Mouse (Mus musculus) myocyte (in vitro differentiated cells): ENCODE results near the gene Camk2b. TPM values are rescaled to one million over a fixed set of nuclear protein-coding genes. Genes with fewer than 3 reads are reported as not detected.

Experiments
- H3K27me3 ChIP-seq: one replicate; pipeline ENCODE4 v1.6.1; 2011; ENCODE audit not compliant: control insufficient read depth, insufficient read depth, insufficient read length
- H3K36me3 ChIP-seq: one replicate; pipeline ENCODE4 v1.6.1; 2011; ENCODE audit not compliant: control insufficient read depth, insufficient read depth
- H3K4me2 ChIP-seq: one replicate; pipeline ENCODE4 v1.6.1; 2011; ENCODE audit warnings: low read depth, control low read depth
- H3K4me3 ChIP-seq: one replicate; pipeline ENCODE4 v1.5.1; 2011; ENCODE audit warnings: mild to moderate bottlenecking, control low read depth, moderate library complexity
- H3K79me2 ChIP-seq: one replicate; pipeline ENCODE4 v1.6.1; 2011; ENCODE audit not compliant: control insufficient read depth, insufficient read depth
- H3ac ChIP-seq: one replicate; pipeline ENCODE4 v1.6.1; 2011; ENCODE audit not compliant: control insufficient read depth, insufficient read length
- CEBPB ChIP-seq: IDR thresholded peaks from 2 replicates; pipeline ENCODE4 v1.6.1; 2011; ENCODE audit warnings: mild to moderate bottlenecking, moderate library complexity; ENCODE audit not compliant: poor library complexity, insufficient read depth, severe bottlenecking
- E2F4 ChIP-seq: IDR thresholded peaks from one replicate; pipeline ENCODE4 v1.6.1; 2011; ENCODE audit warnings: mild to moderate bottlenecking, control low read depth, moderate library complexity; ENCODE audit not compliant: insufficient read depth
- MAX ChIP-seq: IDR thresholded peaks from one replicate; pipeline ENCODE4 v1.6.1; 2011; ENCODE audit warnings: low read depth, mild to moderate bottlenecking, control low read depth
- MYOD1 ChIP-seq, 3 experiments: IDR thresholded peaks; one replicate each; pipeline ENCODE4 v1.6.1; 2011; ENCODE audit warnings: control low read depth in 2 of 3, low read depth in 2 of 3, mild to moderate bottlenecking in 2 of 3, moderate library complexity in 1 of 3; ENCODE audit not compliant: insufficient read length in 2 of 3, control insufficient read depth in 1 of 3
- MYOG ChIP-seq, 3 experiments: IDR thresholded peaks; one replicate each; pipeline ENCODE4 v1.6.1; 2011; ENCODE audit warnings: control low read depth in 2 of 3, low read depth in 2 of 3, mild to moderate bottlenecking in 2 of 3; ENCODE audit not compliant: insufficient read length in 2 of 3, control insufficient read depth in 1 of 3, insufficient read depth in 1 of 3
- POLR2A ChIP-seq: IDR thresholded peaks from one replicate; pipeline ENCODE4 v1.6.1; 2011; ENCODE audit warnings: low read depth, mild to moderate bottlenecking, control low read depth, moderate library complexity; ENCODE audit not compliant: insufficient read length
- POLR2AphosphoS2 ChIP-seq: IDR thresholded peaks from one replicate; pipeline ENCODE4 v1.6.1; 2011; ENCODE audit warnings: low read depth, control low read depth; ENCODE audit not compliant: insufficient read length
- REST ChIP-seq: IDR thresholded peaks from one replicate; pipeline ENCODE4 v1.6.1; 2011; ENCODE audit warnings: mild to moderate bottlenecking, control low read depth, moderate library complexity; ENCODE audit not compliant: insufficient read depth, insufficient read length
- SRF ChIP-seq: IDR thresholded peaks from one replicate; pipeline ENCODE4 v1.6.1; 2011; ENCODE audit warnings: low read depth; ENCODE audit not compliant: control insufficient read depth, insufficient read length
- TCF12 ChIP-seq: IDR thresholded peaks from one replicate; pipeline ENCODE4 v1.6.1; 2011; ENCODE audit warnings: mild to moderate bottlenecking, control low read depth; ENCODE audit not compliant: poor library complexity, insufficient read depth, severe bottlenecking
- TCF3 ChIP-seq: IDR thresholded peaks from one replicate; pipeline ENCODE4 v1.6.1; 2011; ENCODE audit warnings: low read depth, control low read depth; ENCODE audit not compliant: insufficient read length
- USF1 ChIP-seq: IDR thresholded peaks from one replicate; pipeline ENCODE4 v1.6.1; 2011; ENCODE audit warnings: low read depth, mild to moderate bottlenecking, control low read depth, moderate library complexity
- polyA plus RNA-seq: library from polyadenylated mRNA; unstranded; fragments of >200 nt; fragmentation: generic; extraction: Trizol; gene quantifications from one replicate; pipeline ENCODE4 v1.2.1, GENCODE M21; 2012; ENCODE audit warnings: missing spikeins

Gene Camk2b
- polyA plus RNA-seq, 1 experiment = 1.5 TPM

- Histone ChIP-seq H3K27me3 (no peaks in the 10 kb centered on the region), H3K4me2 (peak within 1 kb of the TSS; percentile 99), H3K4me3 (peak within 1 kb of the TSS; percentile 84), H3K79me2 (peaks cover 37% of the 10 kb centered on the region), H3ac (peak within 1 kb of the TSS; percentile 85), H3K36me3 (peaks cover 3% of the 10 kb centered on the region)
- peak; percentile 98 for TF ChIP-seq POLR2A
- no peak for TF ChIP-seq MYOD1 (IDR thresholded peaks at IDR 0.05; ENCODE audit: control insufficient read depth in 1 of 3, insufficient read length in 2 of 3, low read depth in 2 of 3)
- TF ChIP-seq REST = no peak
- TF ChIP-seq MAX = no peak
- TF ChIP-seq TCF12 = no peak
- TF ChIP-seq MYOG (IDR thresholded peaks at IDR 0.05; ENCODE audit: control insufficient read depth in 1 of 3, insufficient read depth in 1 of 3, insufficient read length in 2 of 3, low read depth in 2 of 3) = no peak
- TF ChIP-seq POLR2AphosphoS2 = peak; percentile 93
- no peak for TF ChIP-seq SRF
- TF ChIP-seq USF1 = no peak
- no peak for TF ChIP-seq E2F4
- TF ChIP-seq CEBPB = no peak
Observed at GRCm38 (mm10) chr11:5955546-5956276, 110.5 kb downstream of the Camk2b start, which contains the start of gene Ykt6. Ykt6 (plus strand) TSS chr11:5955693.

- peaks cover 1% of the 10 kb centered on the region for H3K27me3 ChIP-seq
- TF ChIP-seq MYOG (IDR thresholded peaks at IDR 0.05; ENCODE audit: control insufficient read depth in 1 of 3, insufficient read depth in 1 of 3, insufficient read length in 2 of 3, low read depth in 2 of 3) (no peak), E2F4 (no peak)
- H3K36me3 ChIP-seq = no peaks in the 10 kb centered on the region
- H3K4me3 ChIP-seq = peak overlapping the region; percentile 84
- peaks cover 37% of the 10 kb centered on the region for H3K79me2 ChIP-seq
- peak overlapping the region; percentile 99 for H3K4me2 ChIP-seq
- peak overlapping the region; percentile 85 for H3ac ChIP-seq
Observed at GRCm38 (mm10) chr11:5954965-5955504, 111.1 kb downstream of the Camk2b start.

GRCm38 (mm10) chr11:5954435-5954834 is 111.7 kb downstream of the Camk2b start:
- Histone ChIP-seq H3ac (no peak overlapping the region), H3K79me2 (peaks cover 37% of the 10 kb centered on the region), H3K4me3 (peak overlapping the region; percentile 84), H3K36me3 (no peaks in the 10 kb centered on the region), H3K4me2 (no peak overlapping the region), H3K27me3 (peaks cover 7% of the 10 kb centered on the region)
- no peak for TF ChIP-seq E2F4
- TF ChIP-seq MYOD1 (IDR thresholded peaks at IDR 0.05; ENCODE audit: control insufficient read depth in 1 of 3, insufficient read length in 2 of 3, low read depth in 2 of 3) = no peak
- TF ChIP-seq TCF3 = no peak
- TF ChIP-seq MYOG (IDR thresholded peaks at IDR 0.05; ENCODE audit: control insufficient read depth in 1 of 3, insufficient read depth in 1 of 3, insufficient read length in 2 of 3, low read depth in 2 of 3) = no peak
- no peak for TF ChIP-seq SRF
- no peak for TF ChIP-seq CEBPB
- no peak for TF ChIP-seq REST
- no peak for TF ChIP-seq POLR2A
- TF ChIP-seq POLR2AphosphoS2 = no peak
- no peak for TF ChIP-seq USF1
- no peak for TF ChIP-seq MAX
- TF ChIP-seq TCF12 = no peak

GRCm38 (mm10) chr11:5953130-5953765 is 112.9 kb downstream of the Camk2b start:
- H3K4me3 ChIP-seq = no peak overlapping the region
- H3K27me3 ChIP-seq = peaks cover 7% of the 10 kb centered on the region
- H3ac ChIP-seq = no peak overlapping the region
- H3K36me3 ChIP-seq = no peaks in the 10 kb centered on the region
- no peak overlapping the region for H3K4me2 ChIP-seq
- H3K79me2 ChIP-seq = peaks cover 27% of the 10 kb centered on the region
- TF ChIP-seq MYOG (IDR thresholded peaks at IDR 0.05; ENCODE audit: control insufficient read depth in 1 of 3, insufficient read depth in 1 of 3, insufficient read length in 2 of 3, low read depth in 2 of 3) (no peak), E2F4 (no peak), REST (no peak), TCF3 (no peak), MYOD1 (IDR thresholded peaks at IDR 0.05; ENCODE audit: control insufficient read depth in 1 of 3, insufficient read length in 2 of 3, low read depth in 2 of 3) (no peak), SRF (no peak), CEBPB (no peak), MAX (no peak), USF1 (no peak), TCF12 (no peak), POLR2A (no peak), POLR2AphosphoS2 (no peak)
